Mouse (Mus musculus) lung, postnatal 0 days (tissue): ENCODE data around the gene Acd. TPM values are rescaled to one million over a fixed set of nuclear protein-coding genes. Genes with fewer than 3 reads are reported as not detected.

Experiments used
- ATAC-seq: fragments of 200-750 bp; cut with Nextera tagmentation; 2 replicates; pipeline ENCODE4 v1.8.0; 2017; ENCODE audit warnings: moderate library complexity
- DNase-seq: peaks from one replicate; pipeline ENCODE4 v3.0.0-alpha.2; 2016; ENCODE audit warnings: low spot score
- H3K27ac ChIP-seq: fragments of 300-500 bp; sonication (generic); 2 replicates; pipeline ENCODE4 v1.5.1; 2014; ENCODE audit warnings: antibody characterized with exemption, mild to moderate bottlenecking, low read length, mixed read lengths
- H3K27me3 ChIP-seq: fragments of 300-500 bp; sonication (generic); replicated peaks from 2 replicates; pipeline ENCODE4 v1.6.1; 2014; ENCODE audit warnings: low read length, mixed read lengths; ENCODE audit not compliant: insufficient read depth
- H3K36me3 ChIP-seq: fragments of 300-500 bp; sonication (generic); 2 replicates; pipeline ENCODE4 v1.6.1; 2014; ENCODE audit warnings: low read length, mixed read lengths; ENCODE audit not compliant: insufficient read depth
- H3K4me1 ChIP-seq: fragments of 300-500 bp; sonication (generic); 2 replicates; pipeline ENCODE4 v1.6.1; 2014; ENCODE audit warnings: antibody characterized with exemption, low read depth, low read length, mixed read lengths; ENCODE audit not compliant: insufficient read depth
- H3K4me2 ChIP-seq: fragments of 300-500 bp; sonication (generic); replicated peaks from 2 replicates; pipeline ENCODE4 v1.6.1; 2014; ENCODE audit warnings: low read depth, mild to moderate bottlenecking, low read length, moderate library complexity, mixed read lengths
- H3K4me3 ChIP-seq: fragments of 300-500 bp; sonication (generic); 2 replicates; pipeline ENCODE4 v1.5.1; 2014; ENCODE audit warnings: low read depth, low read length
- H3K9ac ChIP-seq: fragments of 300-500 bp; sonication (generic); replicated peaks from 2 replicates; pipeline ENCODE4 v1.6.1; 2014; ENCODE audit warnings: low read depth, mild to moderate bottlenecking
- H3K9me3 ChIP-seq: fragments of 300-500 bp; sonication (generic); 2 replicates; pipeline ENCODE4 v1.6.1; 2016; ENCODE audit warnings: low read length, mixed read lengths
- CTCF ChIP-seq: IDR thresholded peaks from 2 replicates; pipeline ENCODE4 v1.5.1; 2016; ENCODE audit warnings: antibody characterized with exemption, mild to moderate bottlenecking
- EP300 ChIP-seq: IDR thresholded peaks from 2 replicates; pipeline ENCODE4 v1.6.1; 2016; ENCODE audit warnings: antibody characterized with exemption, mild to moderate bottlenecking, control low read depth
- WGBS: fragments of 180-500 bp; shearing (Covaris S2); extraction: QIAGEN DNeasy Blood & Tissue Kit; methylation state at CpG from one replicate; pipeline ENCODE4 v1.1.7; 2014; 5-methylcytosine and 5-hydroxymethylcytosine counted together
- polyA plus RNA-seq: library from polyadenylated mRNA; unstranded; fragments of >200 nt; fragmentation: Nextera tagmentation; extraction: Ambion mirVana; gene quantifications from 2 replicates; pipeline ENCODE4 v1.2.1, GENCODE M21; 2015

Acd gene
- polyA plus RNA-seq, 1 experiment from 2014 or later: 45.8 TPM

- ATAC-seq (no peak), DNase-seq (no peak)
- Histone ChIP-seq H3K9ac (no peak overlapping the region), H3K9me3 (no peaks in the 10 kb centered on the region), H3K4me3 (no peak overlapping the region), H3K27me3 (no peaks in the 10 kb centered on the region), H3K4me2 (no peak overlapping the region), H3K27ac (no peak overlapping the region), H3K4me1 (peaks cover 6% of the 10 kb centered on the region; the same call in 1 of the 2 replicates), H3K36me3 (no peaks in the 10 kb centered on the region)
- TF ChIP-seq EP300: no peak
- no peak for TF ChIP-seq CTCF
- WGBS: 88% methylated on average over 9 of the region's 9 CpGs
These were observed 10.9 kb downstream of the Acd start for GRCm38 (mm10) chr8:105689983-105690360.

GRCm38 (mm10) chr8:105689256-105689982 lies 11.5 kb downstream of the Acd start:
- DNase-seq: no peak
- WGBS: 63% methylated on average over 35 of the region's 35 CpGs
- Histone ChIP-seq H3K4me3 (no peak overlapping the region), H3K9ac (no peak overlapping the region), H3K4me2 (no peak overlapping the region), H3K9me3 (no peaks in the 10 kb centered on the region), H3K27ac (no peak overlapping the region), H3K36me3 (no peaks in the 10 kb centered on the region), H3K4me1 (peaks cover 6% of the 10 kb centered on the region; the same call in 1 of the 2 replicates), H3K27me3 (no peaks in the 10 kb centered on the region)
- TF ChIP-seq CTCF (no peak), EP300 (no peak)
- no peak for ATAC-seq

GRCm38 (mm10) chr8:105688242-105688752 lies 12.6 kb downstream of the Acd start:
- WGBS: 52% methylated on average over 14 of the region's 14 CpGs
- no peaks in the 10 kb centered on the region for H3K9me3 ChIP-seq
- no peaks in the 10 kb centered on the region for H3K36me3 ChIP-seq
- no peaks in the 10 kb centered on the region for H3K27me3 ChIP-seq
- no peak overlapping the region for H3K4me3 ChIP-seq
- no peak overlapping the region for H3K4me2 ChIP-seq
- DNase-seq (no peak), ATAC-seq (no peak)
- H3K4me1 ChIP-seq: no peaks in the 10 kb centered on the region
- H3K27ac ChIP-seq: no peak overlapping the region
- no peak overlapping the region for H3K9ac ChIP-seq
- no peak for TF ChIP-seq CTCF

- H3K9me3 ChIP-seq: no peaks in the 10 kb centered on the region
- H3K27me3 ChIP-seq: no peaks in the 10 kb centered on the region
- 0 out of 2 replicates have a peak, but pooled peaks cover 4% of the 10 kb centered on the region for H3K36me3 ChIP-seq
- H3K4me2 ChIP-seq: no peak overlapping the region
- H3K4me3 ChIP-seq: no peak overlapping the region
- no peak for DNase-seq
- no peak overlapping the region for H3K9ac ChIP-seq
- TF ChIP-seq CTCF (no peak), EP300 (no peak)
- no peaks in the 10 kb centered on the region for H3K4me1 ChIP-seq
- no peak for ATAC-seq
- WGBS: 50% methylated on average over 8 of the region's 8 CpGs
- H3K27ac ChIP-seq: no peak overlapping the region
These were observed 13.4 kb downstream of the Acd start for GRCm38 (mm10) chr8:105687512-105687911.

GRCm38 (mm10) chr8:105686551-105686950 lies 14.4 kb downstream of the Acd start:
- Histone ChIP-seq H3K27me3 (no peaks in the 10 kb centered on the region), H3K36me3 (peaks cover 12% of the 10 kb centered on the region; the same call in 1 of the 2 replicates), H3K9me3 (no peaks in the 10 kb centered on the region), H3K9ac (no peak overlapping the region), H3K4me1 (no peaks in the 10 kb centered on the region), H3K27ac (no peak overlapping the region), H3K4me3 (no peak overlapping the region), H3K4me2 (no peak overlapping the region)
- 64% methylated on average over 6 of the region's 6 CpGs for WGBS
- ATAC-seq: no peak
- TF ChIP-seq EP300: no peak
- no peak for DNase-seq

- H3K4me1 ChIP-seq: no peaks in the 10 kb centered on the region
- no peak for TF ChIP-seq EP300
- peak; percentile 85 for TF ChIP-seq CTCF
- peaks cover 18% of the 10 kb centered on the region; the same call in 1 of the 2 replicates for H3K36me3 ChIP-seq
- DNase-seq (peak; percentile 42), ATAC-seq (peak; percentile 61)
- no peaks in the 10 kb centered on the region for H3K9me3 ChIP-seq
- WGBS: 11% methylated on average over 17 of the region's 26 CpGs
- H3K27me3 ChIP-seq: no peaks in the 10 kb centered on the region
- no peak within 1 kb of the TSS for H3K9ac ChIP-seq
- H3K4me3 ChIP-seq: no peak within 1 kb of the TSS; the same call in 1 of the 2 replicates
- peak within 1 kb of the TSS; percentile 43 for H3K4me2 ChIP-seq
- no peak within 1 kb of the TSS for H3K27ac ChIP-seq
These were observed 15.1 kb downstream of the Acd start, which contains the start of gene Carmil2 for GRCm38 (mm10) chr8:105685796-105686308. TSS of gene Carmil2 (plus strand) at chr8:105686274.
